Mouse (Mus musculus) kidney, adult 9 months (tissue): ENCODE results near the gene Ube2cbp.
A peak's percentile ranks its signal among the peaks of the same experiment; 100 is the strongest.

ENCODE experiments used
- DNase-seq: peaks from one replicate; pipeline ENCODE4 v3.0.0; 2022

Ube2cbp gene

GRCm38 (mm10) chr9:86464151-86465105 lies at the start of gene Ube2cbp:
Ube2cbp (minus strand) TSS chr9:86464950.
- peak; percentile 91 for DNase-seq

GRCm38 (mm10) chr9:86514390-86514789 lies 49.6 kb upstream of the Ube2cbp start:
- DNase-seq = no peak

DNA sequence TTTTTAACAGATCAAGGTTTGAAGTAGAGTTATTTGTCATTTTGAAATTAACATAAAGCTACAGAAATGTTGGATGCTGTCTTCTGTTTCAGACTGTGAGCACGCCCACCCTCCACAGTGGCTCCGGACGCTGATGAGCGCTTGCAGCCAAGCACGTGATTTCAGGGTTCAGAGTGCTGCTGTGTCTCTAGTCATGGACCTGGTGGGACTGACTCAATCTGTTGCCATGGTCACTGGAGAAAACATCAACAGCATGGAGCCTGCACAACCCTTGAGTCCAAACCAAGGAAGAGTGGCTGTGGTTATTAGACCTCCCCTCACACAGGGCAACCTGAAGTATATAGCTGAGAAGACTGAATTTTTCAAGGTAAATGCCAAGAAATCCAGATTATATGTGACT lies 49.0 kb upstream of the Ube2cbp start:
- DNase-seq = no peak

DNA sequence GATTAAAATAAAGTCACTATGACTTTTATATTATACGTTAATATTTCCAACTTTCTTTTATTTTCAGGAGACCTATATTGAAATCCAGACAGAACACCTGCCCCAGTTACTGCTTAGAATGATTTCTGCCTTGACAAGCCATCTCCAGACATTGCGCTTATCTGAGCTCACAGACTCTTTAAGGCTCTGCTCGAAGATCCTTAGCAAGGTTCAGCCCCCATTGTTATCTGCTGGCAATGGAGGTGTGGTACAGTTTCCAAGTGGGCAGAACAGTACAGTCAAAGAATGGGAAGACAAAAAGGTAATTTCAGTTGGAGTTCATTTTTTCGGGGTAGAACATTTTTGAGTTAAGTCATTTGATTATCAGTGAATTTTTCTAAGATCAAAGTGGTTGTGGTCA lies 42.7 kb upstream of the Ube2cbp start:
- no peak for DNase-seq

- DNase-seq = no peak
Observed at GRCm38 (mm10) chr9:86499083-86499482, 34.3 kb upstream of the Ube2cbp start.

DNA sequence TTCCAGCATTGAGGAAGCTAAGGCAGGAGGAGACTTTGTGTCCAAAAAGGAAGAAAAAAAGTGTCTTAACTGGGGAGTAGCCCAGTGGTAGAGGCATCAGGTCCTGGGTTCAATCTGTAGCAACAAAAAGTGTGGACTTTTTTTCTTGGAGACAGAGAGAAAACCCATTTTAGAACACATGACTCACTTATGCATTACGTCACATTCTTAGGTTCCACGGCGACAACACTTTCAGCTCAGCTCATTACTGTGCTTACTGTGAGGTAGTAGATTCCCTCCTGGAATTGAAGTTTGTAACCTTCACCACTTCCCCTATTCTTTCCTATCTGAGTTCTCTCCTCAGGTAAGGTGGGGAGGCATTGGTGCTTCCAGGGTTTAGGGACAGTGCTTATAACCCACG lies 31.5 kb upstream of the Ube2cbp start:
- no peak for DNase-seq

DNA sequence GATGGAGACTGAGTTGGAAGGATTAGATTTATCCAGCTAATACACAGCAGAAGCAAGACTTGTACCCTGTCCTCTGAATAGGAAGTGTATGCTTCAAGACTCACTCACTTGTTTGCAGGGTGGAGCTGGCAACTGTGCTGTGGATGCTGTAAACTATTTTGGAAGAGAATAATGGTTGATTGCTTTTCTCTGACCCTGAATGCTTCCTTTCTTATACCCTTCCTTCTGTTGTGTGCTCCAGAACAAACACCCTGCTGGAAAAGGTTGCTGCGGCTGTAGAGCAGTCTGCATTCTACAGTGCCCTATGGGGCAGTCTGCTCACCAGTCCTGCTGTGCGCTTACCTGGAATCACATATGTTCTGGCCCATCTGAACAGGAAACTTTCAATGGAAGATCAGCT lies 27.0 kb upstream of the Ube2cbp start:
- DNase-seq = no peak

DNA sequence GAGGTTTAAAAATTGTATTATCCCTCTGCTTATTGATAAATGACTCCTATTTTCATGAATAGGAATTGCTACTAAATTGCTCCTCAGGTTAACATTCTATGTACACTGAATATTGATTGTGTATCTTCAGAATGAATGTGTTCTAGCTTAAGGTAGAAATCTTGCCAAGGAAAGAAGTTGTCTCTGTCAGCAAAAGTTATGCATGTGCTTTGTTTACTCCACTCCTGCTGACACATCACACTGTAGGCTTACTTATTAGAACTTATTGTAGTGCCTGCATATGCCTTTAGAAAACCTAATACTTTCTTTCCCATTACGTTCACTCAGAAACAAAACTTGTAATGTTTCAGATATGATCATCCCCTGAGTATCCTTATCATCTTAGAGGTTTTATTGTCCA lies 17.5 kb upstream of the Ube2cbp start:
- peak; percentile 52 for DNase-seq

DNA sequence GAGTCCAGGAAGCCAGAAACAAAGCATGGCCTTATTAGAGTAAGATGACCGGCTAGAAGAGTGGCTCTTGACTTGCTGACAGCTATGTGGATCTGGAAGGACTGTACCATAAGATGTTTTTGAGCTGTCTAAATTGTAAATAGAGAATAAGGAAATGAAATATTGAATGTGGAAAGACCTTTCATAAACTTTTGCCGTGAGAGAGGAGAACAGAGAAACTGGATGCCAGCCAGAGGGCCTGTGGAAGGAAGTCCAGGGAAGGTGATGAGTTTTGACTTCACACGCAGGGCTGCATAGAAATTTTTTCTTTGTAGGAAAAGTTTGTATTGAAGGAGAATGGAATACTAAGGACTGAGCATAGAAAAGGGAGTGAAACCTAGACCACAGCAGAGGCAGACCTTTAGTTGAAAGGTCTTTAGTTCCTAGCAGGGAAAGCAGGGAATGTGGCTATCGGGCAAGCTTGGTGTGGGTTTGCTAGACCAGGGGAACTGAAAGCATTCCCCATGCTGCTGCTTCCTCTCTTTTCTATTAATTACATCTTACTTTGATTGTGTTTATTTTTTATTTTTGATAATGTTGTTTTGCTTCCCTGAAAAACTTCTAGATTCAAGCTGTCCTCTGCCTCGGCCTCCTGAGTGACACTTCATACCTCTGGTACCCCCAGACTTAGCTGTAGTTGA lies 13.8 kb upstream of the Ube2cbp start:
- DNase-seq = no peak

- DNase-seq = no peak
Observed at GRCm38 (mm10) chr9:86476763-86477162, 12.0 kb upstream of the Ube2cbp start.

DNA sequence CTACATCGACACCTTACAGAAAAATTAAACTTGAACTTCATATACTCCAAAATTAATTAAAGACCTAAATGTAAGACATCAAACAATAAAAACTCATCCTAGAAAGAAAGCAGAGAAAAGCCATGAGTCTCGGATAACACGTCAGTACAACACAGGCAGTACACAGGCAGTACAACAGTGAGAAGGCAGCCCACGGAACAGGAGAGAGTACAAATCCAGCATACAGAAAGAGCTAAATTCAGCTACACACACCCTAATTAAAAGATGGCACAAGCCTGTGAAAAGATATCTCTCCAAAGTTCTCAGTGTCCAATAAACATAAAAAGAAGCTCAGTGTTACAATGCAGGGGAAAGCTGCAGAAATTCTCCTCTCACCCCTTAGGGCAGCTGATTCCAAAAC lies 11.2 kb upstream of the Ube2cbp start:
- DNase-seq = no peak

- peak; percentile 89 for DNase-seq
Observed at GRCm38 (mm10) chr9:86466990-86467870, 2.5 kb upstream of the Ube2cbp start, which contains the start of gene Dop1a. Dop1a (plus strand) TSS chr9:86467154.

GRCm38 (mm10) chr9:86453626-86454025 lies 11.1 kb downstream of the Ube2cbp start:
- no peak for DNase-seq

GRCm38 (mm10) chr9:86451617-86452016 lies 13.1 kb downstream of the Ube2cbp start:
- DNase-seq = peak; percentile 41

- no peak for DNase-seq
Observed at GRCm38 (mm10) chr9:86451094-86451493, 13.7 kb downstream of the Ube2cbp start.

DNA sequence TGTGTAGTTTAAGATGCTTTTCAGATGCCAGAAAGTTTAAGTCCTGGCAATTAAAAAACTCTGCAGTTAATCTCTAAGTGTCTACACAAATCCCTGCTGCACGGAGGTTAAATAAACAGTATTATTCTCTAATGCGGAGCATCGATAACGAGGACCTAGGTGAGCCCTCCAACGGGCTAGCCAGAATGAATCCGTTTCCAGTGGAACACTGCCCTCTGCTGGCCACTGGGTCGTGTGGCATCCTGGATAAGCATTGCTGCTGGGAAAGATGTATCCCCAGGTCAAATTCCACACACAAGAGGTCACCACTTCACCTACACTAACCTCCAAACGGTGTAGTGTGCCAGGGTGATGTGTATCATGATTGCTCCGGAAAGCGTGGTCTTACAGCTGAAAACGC lies 15.2 kb downstream of the Ube2cbp start:
- peak; percentile 71 for DNase-seq

- no peak for DNase-seq
Observed at GRCm38 (mm10) chr9:86447431-86447830, 17.3 kb downstream of the Ube2cbp start.

DNA sequence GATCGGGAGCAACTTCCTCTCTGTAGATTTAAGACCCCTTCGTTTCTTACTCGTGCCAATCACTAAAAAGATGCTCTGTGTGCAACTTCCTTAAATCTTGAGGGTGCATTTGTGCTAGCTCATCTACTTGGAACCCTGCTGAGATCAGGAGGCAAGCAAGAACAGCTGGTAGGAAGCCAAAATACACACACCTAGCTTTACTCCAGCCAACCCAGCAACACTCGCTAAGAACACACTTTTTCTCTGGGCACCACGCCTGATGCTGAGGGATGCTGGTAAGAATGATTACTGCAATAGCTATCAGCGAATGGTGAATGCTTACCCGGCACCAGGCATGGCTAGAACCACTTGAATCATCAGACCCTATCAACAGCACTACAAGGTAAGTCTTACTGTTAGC lies 17.9 kb downstream of the Ube2cbp start:
- no peak for DNase-seq

DNA sequence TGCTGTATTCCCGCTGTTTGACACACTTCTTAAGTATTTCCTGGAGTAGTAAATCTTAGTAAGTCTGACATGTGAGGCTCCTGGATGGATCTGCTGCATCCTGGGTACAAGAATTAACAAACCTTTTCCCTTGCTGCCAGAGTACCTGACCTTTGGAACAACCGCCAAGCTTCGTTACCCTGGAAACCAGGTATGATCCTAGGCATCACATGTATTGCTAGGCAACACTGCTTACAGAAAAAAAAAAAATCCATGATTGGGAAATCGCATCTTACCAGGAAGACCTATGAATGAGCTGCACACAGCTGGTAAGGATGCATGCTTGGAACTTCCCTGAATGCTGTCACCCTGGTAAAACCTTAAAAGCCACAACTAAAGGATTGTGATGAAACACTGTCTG lies 22.5 kb downstream of the Ube2cbp start:
- no peak for DNase-seq

- DNase-seq = no peak
Observed at GRCm38 (mm10) chr9:86438337-86439009, 26.3 kb downstream of the Ube2cbp start.

DNA sequence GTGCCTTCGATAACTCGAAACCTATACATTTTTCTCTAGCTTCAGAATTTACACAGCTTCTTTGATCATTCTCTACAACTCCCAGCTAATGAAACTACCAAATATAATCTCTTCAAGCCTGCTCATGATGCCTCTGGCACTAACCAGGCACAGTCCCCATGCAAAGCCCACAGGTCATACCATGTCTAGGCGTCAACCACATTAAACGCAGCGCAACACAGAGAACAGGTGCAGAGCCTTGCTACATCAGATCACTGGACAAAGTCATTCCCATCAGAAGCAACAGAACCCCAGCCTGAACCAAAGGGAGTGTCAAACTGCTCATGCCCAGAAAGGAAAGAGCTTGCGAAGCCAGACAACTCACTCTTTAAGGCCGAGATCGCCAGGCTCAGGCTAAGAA lies 28.1 kb downstream of the Ube2cbp start:
- DNase-seq = no peak

DNA sequence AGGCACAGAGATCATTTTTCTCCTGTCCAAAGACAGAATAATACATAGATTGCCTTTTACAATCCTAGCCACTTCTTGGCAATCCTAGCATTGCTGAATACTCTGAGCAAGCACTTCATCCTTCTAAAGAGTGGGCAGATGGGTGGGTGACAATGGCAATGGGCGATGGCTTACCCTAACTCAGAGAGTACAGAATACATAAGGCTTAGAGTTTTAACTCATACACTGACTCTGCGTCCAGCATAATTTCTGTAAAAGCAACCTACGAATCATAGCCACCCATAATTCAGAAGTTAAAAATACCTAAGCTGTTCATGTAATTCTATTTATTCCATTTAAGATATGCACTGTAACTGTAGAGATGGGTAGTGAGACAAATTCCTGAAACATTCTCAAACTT lies 29.2 kb downstream of the Ube2cbp start:
- DNase-seq = no peak

DNA sequence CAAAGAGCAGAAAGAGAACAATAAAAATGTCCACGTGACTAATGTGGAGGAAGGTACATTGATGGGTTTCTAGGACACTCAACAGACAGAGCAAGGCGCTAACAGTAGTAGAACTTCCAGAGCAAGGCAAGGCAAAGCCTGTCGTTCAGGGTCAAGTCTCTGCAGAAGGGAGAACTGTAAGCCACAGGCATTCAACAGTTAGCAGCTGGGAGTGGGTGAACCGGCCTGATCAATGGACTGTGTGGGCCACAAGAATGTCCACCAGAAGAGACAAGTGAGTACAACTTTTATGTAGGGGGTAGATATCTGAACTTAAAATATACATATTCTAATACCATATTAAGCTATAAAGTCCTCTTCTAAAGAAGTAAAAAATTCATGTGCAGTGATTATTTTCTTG lies 41.4 kb downstream of the Ube2cbp start:
- DNase-seq = no peak
